Mouse (Mus musculus) midbrain, postnatal 0 days (tissue): ENCODE results near the gene Gm21954. TPM values are rescaled to one million over a fixed set of nuclear protein-coding genes. Genes with fewer than 3 reads are reported as not detected.

ENCODE experiments used
- ATAC-seq: fragments of 200-750 bp; cut with Nextera tagmentation; 2 replicates; pipeline ENCODE4 v1.8.0; 2017; ENCODE audit warnings: moderate number of reproducible peaks, mild to moderate bottlenecking, moderate TSS enrichment, moderate library complexity; ENCODE audit not compliant: low FRiP score
- DNase-seq: peaks from one replicate; pipeline ENCODE4 v3.0.0-alpha.2; 2015; ENCODE audit warnings: low spot score
- H3K27ac ChIP-seq: fragments of 300-500 bp; sonication (generic); 2 replicates; pipeline ENCODE4 v1.5.1; 2014; ENCODE audit warnings: low read depth, mild to moderate bottlenecking, low read length, mixed read lengths
- H3K27me3 ChIP-seq: fragments of 300-500 bp; sonication (generic); 2 replicates; pipeline ENCODE4 v1.6.1; 2014; ENCODE audit warnings: low read length, control low read depth, mixed read lengths; ENCODE audit not compliant: insufficient read depth
- H3K36me3 ChIP-seq: fragments of 300-500 bp; sonication (generic); 2 replicates; pipeline ENCODE4 v1.6.1; 2014; ENCODE audit warnings: low read length, control low read depth, mixed read lengths; ENCODE audit not compliant: insufficient read depth
- H3K4me1 ChIP-seq: fragments of 300-500 bp; sonication (generic); 2 replicates; pipeline ENCODE4 v1.6.1; 2014; ENCODE audit warnings: mild to moderate bottlenecking, control low read depth, antibody characterized with exemption, low read length, mixed read lengths; ENCODE audit not compliant: insufficient read depth
- H3K4me2 ChIP-seq: fragments of 300-500 bp; sonication (generic); 2 replicates; pipeline ENCODE4 v1.6.1; 2014; ENCODE audit warnings: low read depth, mild to moderate bottlenecking, low read length, mixed read lengths; ENCODE audit not compliant: poor library complexity, severe bottlenecking
- H3K4me3 ChIP-seq: fragments of 300-500 bp; sonication (generic); 2 replicates; pipeline ENCODE4 v1.5.1; 2014; ENCODE audit warnings: low read depth, mild to moderate bottlenecking, low read length, moderate library complexity
- H3K9ac ChIP-seq: fragments of 300-500 bp; sonication (generic); replicated peaks from 2 replicates; pipeline ENCODE4 v1.6.1; 2014; ENCODE audit warnings: mild to moderate bottlenecking, low read length, moderate library complexity, mixed read lengths; ENCODE audit not compliant: poor library complexity, severe bottlenecking
- H3K9me3 ChIP-seq: fragments of 300-500 bp; sonication (generic); 2 replicates; pipeline ENCODE4 v1.6.1; 2016; ENCODE audit warnings: low read length, control low read depth
- CTCF ChIP-seq: IDR thresholded peaks from 2 replicates; pipeline ENCODE4 v1.5.1; 2016; ENCODE audit warnings: antibody characterized with exemption, mild to moderate bottlenecking
- WGBS: fragments of 180-500 bp; shearing (Covaris S2); extraction: QIAGEN DNeasy Blood & Tissue Kit; methylation state at CpG from one replicate; pipeline ENCODE4 v1.1.7; 2014; 5-methylcytosine and 5-hydroxymethylcytosine counted together
- polyA plus RNA-seq: library from polyadenylated mRNA; unstranded; fragments of >200 nt; fragmentation: Nextera tagmentation; extraction: Ambion mirVana; gene quantifications from 2 replicates; pipeline ENCODE4 v1.2.1, GENCODE M21; 2015
- total RNA-seq: library from RNA; depleted of rRNA; stranded (reverse); fragments of >200 nt; gene quantifications from 2 replicates; pipeline ENCODE4 v1.2.3, GENCODE M21; 2014

Gene Gm21954
- total and polyA plus RNA-seq, 2 experiments from 2014 or later = not detected

GRCm38 (mm10) chr3:55461685-55462655 is 10.0 kb downstream of the Gm21954 start:
- Histone ChIP-seq H3K9ac (peak overlapping the region; percentile 55), H3K27ac (peak overlapping the region; percentile 87), H3K4me1 (peaks cover 19% of the 10 kb centered on the region; the same call in 1 of the 2 replicates), H3K27me3 (no peaks in the 10 kb centered on the region), H3K9me3 (no peaks in the 10 kb centered on the region), H3K36me3 (no peaks in the 10 kb centered on the region), H3K4me2 (peak overlapping the region; percentile 58), H3K4me3 (peak overlapping the region; percentile 35)
- DNase-seq = peak; percentile 90
- peak; percentile 93 for ATAC-seq
- under 1% methylated on average over 17 of the region's 17 CpGs for WGBS
- TF ChIP-seq CTCF = peak; percentile 3; the same call in 1 of the 2 replicates

- no peaks in the 10 kb centered on the region for H3K9me3 ChIP-seq
- H3K4me2 ChIP-seq = peak overlapping the region; percentile 58
- DNase-seq (no peak), ATAC-seq (no peak)
- H3K4me3 ChIP-seq = peak overlapping the region; percentile 35
- no peaks in the 10 kb centered on the region for H3K36me3 ChIP-seq
- H3K9ac ChIP-seq = no peak overlapping the region
- no peak; the same call in 1 of the 2 replicates for TF ChIP-seq CTCF
- peaks cover 19% of the 10 kb centered on the region; the same call in 1 of the 2 replicates for H3K4me1 ChIP-seq
- WGBS = 41% methylated on average over 3 of the region's 3 CpGs
- H3K27ac ChIP-seq = peak overlapping the region; percentile 87; the same call in 1 of the 2 replicates
- no peaks in the 10 kb centered on the region for H3K27me3 ChIP-seq
Measured at GRCm38 (mm10) chr3:55461092-55461491, 10.9 kb downstream of the Gm21954 start.

- H3K4me2 ChIP-seq = no peak overlapping the region
- no peak overlapping the region for H3K4me3 ChIP-seq
- TF ChIP-seq CTCF = no peak
- H3K4me1 ChIP-seq = no peaks in the 10 kb centered on the region
- no peaks in the 10 kb centered on the region for H3K27me3 ChIP-seq
- DNase-seq = no peak
- no peaks in the 10 kb centered on the region for H3K9me3 ChIP-seq
- ATAC-seq = no peak
- WGBS = 96% methylated on average over 2 of the region's 2 CpGs
- no peaks in the 10 kb centered on the region for H3K36me3 ChIP-seq
- H3K27ac ChIP-seq = no peak overlapping the region
- H3K9ac ChIP-seq = no peak overlapping the region
Measured at GRCm38 (mm10) chr3:55452464-55452863, 19.5 kb downstream of the Gm21954 start.

- no peak overlapping the region for H3K9ac ChIP-seq
- TF ChIP-seq CTCF = no peak
- no peaks in the 10 kb centered on the region for H3K36me3 ChIP-seq
- H3K27me3 ChIP-seq = no peaks in the 10 kb centered on the region
- WGBS = 74% methylated on average over 3 of the region's 3 CpGs
- H3K9me3 ChIP-seq = no peaks in the 10 kb centered on the region
- no peak overlapping the region for H3K27ac ChIP-seq
- H3K4me3 ChIP-seq = no peak overlapping the region
- ATAC-seq (no peak), DNase-seq (no peak)
- no peaks in the 10 kb centered on the region; the same call in 1 of the 2 replicates for H3K4me1 ChIP-seq
- H3K4me2 ChIP-seq = no peak overlapping the region
Measured at GRCm38 (mm10) chr3:55451877-55452276, 20.1 kb downstream of the Gm21954 start.

- no peaks in the 10 kb centered on the region for H3K27me3 ChIP-seq
- H3K9me3 ChIP-seq = no peaks in the 10 kb centered on the region
- no peak for TF ChIP-seq CTCF
- H3K4me1 ChIP-seq = no peaks in the 10 kb centered on the region; the same call in 1 of the 2 replicates
- H3K36me3 ChIP-seq = no peaks in the 10 kb centered on the region
- no peak overlapping the region for H3K4me2 ChIP-seq
- DNase-seq = no peak
- 94% methylated on average over 14 of the region's 14 CpGs for WGBS
- no peak for ATAC-seq
- H3K4me3 ChIP-seq = no peak overlapping the region
- no peak overlapping the region for H3K27ac ChIP-seq
- no peak overlapping the region for H3K9ac ChIP-seq
Measured at GRCm38 (mm10) chr3:55451035-55451434, 21.0 kb downstream of the Gm21954 start.

- H3K27ac ChIP-seq = no peak overlapping the region
- DNase-seq = no peak
- 91% methylated on average over 2 of the region's 2 CpGs for WGBS
- no peak overlapping the region for H3K4me3 ChIP-seq
- no peaks in the 10 kb centered on the region for H3K36me3 ChIP-seq
- H3K4me2 ChIP-seq = no peak overlapping the region
- H3K4me1 ChIP-seq = no peaks in the 10 kb centered on the region; the same call in 1 of the 2 replicates
- ATAC-seq = no peak
- no peaks in the 10 kb centered on the region for H3K27me3 ChIP-seq
- no peak overlapping the region for H3K9ac ChIP-seq
- H3K9me3 ChIP-seq = no peaks in the 10 kb centered on the region
- TF ChIP-seq CTCF = peak; percentile 50
Measured at GRCm38 (mm10) chr3:55449148-55449547, 22.9 kb downstream of the Gm21954 start.
